Mouse (Mus musculus) stomach, postnatal 0 days (tissue): ENCODE measurements around the gene Ldlrad3. TPM values are rescaled to one million over a fixed set of nuclear protein-coding genes. Genes with fewer than 3 reads are reported as not detected.

ENCODE experiments used
- ATAC-seq: fragments of 200-750 bp; cut with Nextera tagmentation; 2 replicates; pipeline ENCODE4 v1.8.0; 2017; ENCODE audit not compliant: low FRiP score, low TSS enrichment
- DNase-seq: peaks from one replicate; pipeline ENCODE4 v3.0.0-alpha.2; 2016; ENCODE audit warnings: low spot score
- H3K27ac ChIP-seq: fragments of 300-500 bp; sonication (generic); replicated peaks from 2 replicates; pipeline ENCODE4 v1.5.1; 2014; ENCODE audit warnings: mild to moderate bottlenecking, control low read depth
- H3K27me3 ChIP-seq: fragments of 300-500 bp; sonication (generic); 2 replicates; pipeline ENCODE4 v1.6.1; 2014; ENCODE audit warnings: low read length; ENCODE audit not compliant: control insufficient read depth, insufficient read depth
- H3K36me3 ChIP-seq: fragments of 300-500 bp; sonication (generic); 2 replicates; pipeline ENCODE4 v1.6.1; 2014; ENCODE audit warnings: low read length, mixed read lengths; ENCODE audit not compliant: control insufficient read depth, insufficient read depth
- H3K4me1 ChIP-seq: fragments of 300-500 bp; sonication (generic); replicated peaks from 2 replicates; pipeline ENCODE4 v1.6.1; 2014; ENCODE audit warnings: antibody characterized with exemption; ENCODE audit not compliant: control insufficient read depth, insufficient read depth
- H3K4me2 ChIP-seq: fragments of 300-500 bp; sonication (generic); replicated peaks from 2 replicates; pipeline ENCODE4 v1.6.1; 2014; ENCODE audit warnings: low read depth, mild to moderate bottlenecking, control low read depth, moderate library complexity
- H3K4me3 ChIP-seq: fragments of 300-500 bp; sonication (generic); 2 replicates; pipeline ENCODE4 v1.5.1; 2014; ENCODE audit warnings: low read depth, low read length, control low read depth
- H3K9ac ChIP-seq: fragments of 300-500 bp; sonication (generic); 2 replicates; pipeline ENCODE4 v1.6.1; 2014; ENCODE audit warnings: mild to moderate bottlenecking, low read length, control low read depth, mixed read lengths
- H3K9me3 ChIP-seq: fragments of 300-500 bp; sonication (generic); 2 replicates; pipeline ENCODE4 v1.6.1; 2016; ENCODE audit warnings: low read length; ENCODE audit not compliant: control insufficient read depth
- CTCF ChIP-seq: IDR thresholded peaks from 2 replicates; pipeline ENCODE4 v1.5.1; 2016; ENCODE audit warnings: antibody characterized with exemption, low read depth, mild to moderate bottlenecking, moderate library complexity
- EP300 ChIP-seq: optimal IDR thresholded peaks from 2 replicates; pipeline ENCODE3; 2016; ENCODE audit warnings: antibody characterized with exemption
- WGBS: fragments of 180-500 bp; shearing (Covaris S2); extraction: QIAGEN DNeasy Blood & Tissue Kit; methylation state at CpG from one replicate; pipeline ENCODE4 v1.1.7; 2014; 5-methylcytosine and 5-hydroxymethylcytosine counted together
- polyA plus RNA-seq: library from polyadenylated mRNA; unstranded; fragments of >200 nt; fragmentation: Nextera tagmentation; extraction: Ambion mirVana; gene quantifications from 2 replicates; pipeline ENCODE4 v1.2.1, GENCODE M21; 2015

Ldlrad3 gene
- polyA plus RNA-seq, 1 experiment from 2014 or later, result 20.5 TPM

DNA sequence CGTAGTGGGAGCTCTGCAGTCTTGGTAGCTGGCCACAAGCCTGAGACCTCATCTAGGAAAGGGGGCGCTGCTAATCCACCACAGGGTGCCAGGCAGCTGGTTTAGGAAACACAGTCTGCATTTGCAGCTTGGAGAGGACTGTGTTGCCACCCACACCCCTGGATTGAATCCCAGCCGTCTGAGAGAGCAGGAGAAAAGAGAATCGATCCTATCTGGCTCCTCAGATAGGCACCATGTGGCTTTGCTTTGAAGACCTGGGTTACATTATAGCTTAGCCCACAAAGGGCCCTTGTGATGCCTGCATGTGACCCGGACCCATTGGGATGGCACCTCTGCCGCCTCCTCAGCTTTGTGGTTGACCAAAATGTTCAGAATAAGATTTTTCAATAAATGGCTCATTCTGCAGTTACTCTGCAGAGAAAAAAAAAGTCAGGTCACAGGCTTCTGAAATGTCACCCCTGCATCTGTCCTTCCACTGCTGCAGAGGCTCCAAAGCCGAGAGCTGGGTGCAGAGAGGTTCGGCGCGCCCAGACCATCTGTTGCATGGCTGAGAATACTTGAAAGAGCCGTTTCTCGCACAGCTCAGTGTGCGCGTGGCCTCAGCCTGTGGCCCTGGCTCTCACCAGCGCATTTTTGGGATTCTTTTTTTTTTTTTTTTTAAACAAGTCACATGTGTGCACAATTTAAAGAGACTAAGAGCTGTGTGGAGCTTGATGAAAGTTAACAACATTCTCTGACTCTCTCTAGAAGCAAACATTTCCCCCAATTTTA is 202.9 kb downstream of the Ldlrad3 start:
- 56% methylated on average over 15 of the region's 15 CpGs for WGBS
- Histone ChIP-seq H3K36me3 (no peaks in the 10 kb centered on the region), H3K27ac (no peak overlapping the region), H3K4me3 (no peak overlapping the region), H3K9ac (no peak overlapping the region), H3K4me1 (no peaks in the 10 kb centered on the region), H3K4me2 (no peak overlapping the region), H3K9me3 (no peaks in the 10 kb centered on the region), H3K27me3 (no peaks in the 10 kb centered on the region)
- no peak for ATAC-seq
- DNase-seq, result no peak
- TF ChIP-seq EP300 (no peak), CTCF (no peak)

- H3K36me3 ChIP-seq, result no peaks in the 10 kb centered on the region
- no peak overlapping the region for H3K4me3 ChIP-seq
- no peak for TF ChIP-seq CTCF
- no peak for TF ChIP-seq EP300
- no peaks in the 10 kb centered on the region for H3K4me1 ChIP-seq
- no peaks in the 10 kb centered on the region for H3K9me3 ChIP-seq
- H3K27ac ChIP-seq, result no peak overlapping the region
- DNase-seq (no peak), ATAC-seq (no peak)
- H3K9ac ChIP-seq, result no peak overlapping the region
- no peaks in the 10 kb centered on the region for H3K27me3 ChIP-seq
- H3K4me2 ChIP-seq, result no peak overlapping the region
- 86% methylated on average over 6 of the region's 6 CpGs for WGBS
Measured at GRCm38 (mm10) chr2:101981964-101982498, 204.2 kb downstream of the Ldlrad3 start.

- Histone ChIP-seq H3K27me3 (no peaks in the 10 kb centered on the region), H3K4me1 (no peaks in the 10 kb centered on the region), H3K9ac (no peak overlapping the region), H3K4me2 (no peak overlapping the region), H3K27ac (no peak overlapping the region), H3K36me3 (no peaks in the 10 kb centered on the region), H3K9me3 (no peaks in the 10 kb centered on the region), H3K4me3 (no peak overlapping the region)
- no peak for DNase-seq
- ATAC-seq, result no peak
- 83% methylated on average over 2 of the region's 2 CpGs for WGBS
- TF ChIP-seq EP300 (no peak), CTCF (no peak)
Measured at GRCm38 (mm10) chr2:101981211-101981610, 205.0 kb downstream of the Ldlrad3 start.

DNA sequence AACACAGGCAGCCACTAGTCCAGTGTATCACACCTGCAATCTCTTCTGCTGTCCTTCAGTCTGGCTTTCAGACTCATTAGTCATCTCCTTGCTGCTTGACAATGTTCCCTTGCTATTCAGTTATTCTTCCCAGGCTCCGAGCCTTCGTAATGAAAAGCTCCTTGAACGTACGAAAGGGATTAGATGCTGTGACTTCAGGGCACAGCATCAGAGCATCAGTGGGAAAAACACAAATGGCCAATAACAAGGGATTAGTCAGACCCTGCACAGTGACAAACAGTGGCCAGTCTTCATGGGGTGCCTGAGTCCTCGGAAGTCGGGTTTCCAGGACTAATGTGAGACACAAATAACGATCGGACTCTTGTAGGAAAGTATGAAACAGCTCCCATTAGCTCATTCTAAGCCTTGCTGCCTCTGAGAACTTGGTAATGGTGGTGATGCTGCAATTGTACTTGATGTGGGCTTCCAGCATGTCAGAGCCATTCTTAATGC is 205.7 kb downstream of the Ldlrad3 start:
- Histone ChIP-seq H3K4me1 (no peaks in the 10 kb centered on the region), H3K27me3 (no peaks in the 10 kb centered on the region), H3K9ac (no peak overlapping the region), H3K4me3 (no peak overlapping the region), H3K9me3 (no peaks in the 10 kb centered on the region), H3K27ac (no peak overlapping the region), H3K4me2 (no peak overlapping the region), H3K36me3 (no peaks in the 10 kb centered on the region)
- no peak for ATAC-seq
- TF ChIP-seq EP300 (no peak), CTCF (no peak)
- WGBS, result 85% methylated on average over 8 of the region's 8 CpGs
- DNase-seq, result no peak

DNA sequence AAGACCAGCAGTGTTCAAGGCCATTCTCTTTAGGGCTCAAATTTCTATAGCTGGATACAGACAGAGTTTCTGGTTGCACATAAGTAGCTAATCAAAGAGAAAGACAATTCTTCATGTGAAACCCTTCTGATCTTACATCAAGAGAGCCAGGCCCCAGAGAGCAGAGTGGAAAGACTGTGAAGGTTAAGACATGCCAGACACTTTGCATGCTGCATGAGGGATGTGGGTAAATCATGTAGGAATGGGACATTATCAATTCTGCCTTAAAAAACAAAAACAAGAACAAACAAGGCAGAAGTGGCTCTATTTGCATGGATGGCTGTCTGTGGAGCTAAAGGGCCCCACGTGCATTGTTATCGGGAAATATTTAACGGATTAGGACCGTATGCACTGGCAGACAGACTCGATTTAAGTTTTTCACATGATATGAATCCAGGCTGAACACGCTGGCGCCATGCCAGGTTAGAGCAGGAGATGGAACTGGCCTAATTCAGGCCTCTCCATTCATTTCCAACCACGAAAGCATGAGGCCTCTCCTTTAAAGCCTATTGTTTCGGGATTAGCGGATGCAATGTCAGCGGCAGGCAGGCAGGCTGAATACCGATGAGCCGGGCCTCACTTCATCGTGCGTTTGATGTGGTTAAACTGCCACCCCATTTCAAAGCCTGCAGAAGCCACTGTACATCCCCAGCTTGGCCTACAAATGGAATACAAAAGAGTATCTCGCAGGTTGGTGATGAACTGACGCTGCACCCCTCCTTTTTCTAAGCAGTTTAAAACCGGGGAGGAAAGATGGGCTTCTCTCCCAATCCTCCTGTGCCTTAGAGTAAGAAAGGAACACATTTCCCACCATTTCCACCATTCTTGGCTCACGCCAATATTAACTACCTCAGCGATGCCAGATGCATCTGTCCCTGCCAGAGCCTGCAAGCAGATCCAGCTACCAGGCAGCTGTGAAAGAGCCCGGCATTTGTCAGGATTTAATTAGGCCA is 207.4 kb downstream of the Ldlrad3 start:
- Histone ChIP-seq H3K27me3 (no peaks in the 10 kb centered on the region), H3K4me1 (no peaks in the 10 kb centered on the region), H3K9me3 (no peaks in the 10 kb centered on the region), H3K4me3 (no peak overlapping the region), H3K4me2 (no peak overlapping the region), H3K27ac (no peak overlapping the region), H3K9ac (no peak overlapping the region), H3K36me3 (no peaks in the 10 kb centered on the region)
- no peak for DNase-seq
- WGBS, result 31% methylated on average over 21 of the region's 21 CpGs
- TF ChIP-seq CTCF (no peak), EP300 (no peak)
- peak; percentile 38; the same call in 1 of the 2 replicates for ATAC-seq
